Mouse (Mus musculus): ENCODE results near the gene Ulk1. TPM values are rescaled to one million over a fixed set of nuclear protein-coding genes. Genes with fewer than 3 reads are reported as not detected.

The Ulk1 gene
- polyA plus RNA-seq (2014; fragmentation: Illumina TruSeq; extraction: RNeasy Lipid Tissue Mini Kit (QIAGEN cat#74804); ENCODE audit: low read depth, low replicate concordance), result 3.1 TPM

GRCm38 (mm10) chr5:110809667-110810325, at the start of gene Ulk1:
TSS of gene Ulk1 (minus strand) at chr5:110810097.

GRCm38 (mm10) chr5:110839678-110840365, 29.9 kb upstream of the Ulk1 start, which contains the start of the genes Hscb and Chek2:
TSS of gene Hscb (minus strand) at chr5:110839777.
TSS of gene Chek2 (plus strand) at chr5:110839979.

GRCm38 (mm10) chr5:110779998-110780760, 29.7 kb downstream of the Ulk1 start, which contains the start of gene Pus1:
TSS of gene Pus1 (minus strand) at chr5:110780659.

DNA sequence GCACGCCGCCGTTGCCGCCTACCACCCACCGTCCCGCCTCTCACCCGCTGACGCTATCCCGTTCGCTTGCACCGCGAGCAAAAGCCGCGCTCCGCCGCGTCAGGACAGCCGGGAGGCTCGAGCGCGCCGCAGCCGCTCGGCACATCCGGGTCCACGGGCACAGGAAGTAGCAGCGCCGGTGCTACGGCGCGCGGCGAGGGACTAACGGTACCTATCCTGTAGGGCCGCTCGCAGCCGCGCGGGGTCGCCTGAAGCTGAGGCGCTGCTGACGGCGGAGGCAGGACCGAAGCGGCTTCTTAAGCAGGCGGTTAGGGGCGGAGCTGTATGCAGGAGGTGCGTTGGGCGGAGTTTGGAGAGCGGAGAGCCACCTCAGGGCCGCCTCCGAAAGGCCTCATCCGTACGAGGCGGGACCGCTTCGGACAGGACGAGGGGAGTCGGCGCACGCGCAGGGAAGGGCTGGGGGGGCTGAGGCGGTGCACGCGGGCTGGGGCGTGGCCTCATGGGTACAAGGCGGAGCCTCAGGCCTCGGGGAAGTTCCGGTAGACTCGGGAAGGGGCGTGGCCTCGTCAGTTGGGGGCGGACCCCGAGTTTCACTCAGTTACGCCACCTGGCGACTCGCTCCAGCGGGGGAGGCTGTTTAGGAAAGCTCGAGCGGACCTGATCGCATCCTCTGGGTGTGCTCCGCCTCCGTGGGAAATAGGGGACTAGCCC, 39.3 kb downstream of the Ulk1 start, which contains the start of gene Ep400:
TSS of gene Ep400 (minus strand) at position 270 of the 711 bp plus-strand sequence.

Other genes with a start within 250 kb of the Ulk1 start
- gene Noc4l, start 156.7 kb downstream of the Ulk1 start, polyA plus RNA-seq (2014; fragmentation: Illumina TruSeq; extraction: RNeasy Lipid Tissue Mini Kit (QIAGEN cat#74804); ENCODE audit: low read depth, low replicate concordance), result 5.3 TPM
- 4.6 TPM for gene Ddx51, start 156.6 kb downstream of the Ulk1 start, polyA plus RNA-seq (2014; fragmentation: Illumina TruSeq; extraction: RNeasy Lipid Tissue Mini Kit (QIAGEN cat#74804); ENCODE audit: low read depth, low replicate concordance)
- 63.1 TPM for gene Ep400, start 39.4 kb downstream of the Ulk1 start, polyA plus RNA-seq (2014; fragmentation: Illumina TruSeq; extraction: RNeasy Lipid Tissue Mini Kit (QIAGEN cat#74804); ENCODE audit: low read depth, low replicate concordance)
- gene Pus1, start 29.4 kb downstream of the Ulk1 start, polyA plus RNA-seq (2014; fragmentation: Illumina TruSeq; extraction: RNeasy Lipid Tissue Mini Kit (QIAGEN cat#74804); ENCODE audit: low read depth, low replicate concordance), result not detected
- 30.7 TPM for gene Hscb, start 29.7 kb upstream of the Ulk1 start, polyA plus RNA-seq (2014; fragmentation: Illumina TruSeq; extraction: RNeasy Lipid Tissue Mini Kit (QIAGEN cat#74804); ENCODE audit: low read depth, low replicate concordance)
- gene Chek2, start 29.9 kb upstream of the Ulk1 start, polyA plus RNA-seq (2014; fragmentation: Illumina TruSeq; extraction: RNeasy Lipid Tissue Mini Kit (QIAGEN cat#74804); ENCODE audit: low read depth, low replicate concordance), result 3.4 TPM
- 2.5 TPM for gene Ttc28, start 69.7 kb upstream of the Ulk1 start, polyA plus RNA-seq (2014; fragmentation: Illumina TruSeq; extraction: RNeasy Lipid Tissue Mini Kit (QIAGEN cat#74804); ENCODE audit: low read depth, low replicate concordance)

Measured in testis, adult 10 weeks (tissue).